Mouse (Mus musculus) kidney, embryonic 16.5 days (tissue): ENCODE data around the gene Clec1a. TPM values are rescaled to one million over a fixed set of nuclear protein-coding genes. Genes with fewer than 3 reads are reported as not detected.

Experiments
- ATAC-seq: fragments of 200-750 bp; cut with Nextera tagmentation; 2 replicates; pipeline ENCODE4 v1.8.0; 2017; ENCODE audit warnings: moderate TSS enrichment; ENCODE audit not compliant: low FRiP score, low TSS enrichment
- H3K27ac ChIP-seq: fragments of 300-500 bp; sonication (generic); 2 replicates; pipeline ENCODE4 v1.5.1; 2014; ENCODE audit warnings: low read length
- H3K27me3 ChIP-seq: fragments of 300-500 bp; sonication (generic); 2 replicates; pipeline ENCODE4 v1.6.1; 2014; ENCODE audit warnings: low read length, control low read depth, mixed read lengths; ENCODE audit not compliant: insufficient read depth
- H3K36me3 ChIP-seq: fragments of 300-500 bp; sonication (generic); 2 replicates; pipeline ENCODE4 v1.6.1; 2014; ENCODE audit warnings: low read length, control low read depth, mixed read lengths; ENCODE audit not compliant: insufficient read depth
- H3K4me1 ChIP-seq: fragments of 300-500 bp; sonication (generic); 2 replicates; pipeline ENCODE4 v1.6.1; 2014; ENCODE audit warnings: low read length, control low read depth, mixed read lengths; ENCODE audit not compliant: insufficient read depth
- H3K4me2 ChIP-seq: fragments of 300-500 bp; sonication (generic); replicated peaks from 2 replicates; pipeline ENCODE4 v1.6.1; 2014; ENCODE audit warnings: low read depth, low read length
- H3K4me3 ChIP-seq: fragments of 300-500 bp; sonication (generic); 2 replicates; pipeline ENCODE4 v1.5.1; 2014; ENCODE audit warnings: mild to moderate bottlenecking, low read length
- H3K9ac ChIP-seq: fragments of 300-500 bp; sonication (generic); replicated peaks from 2 replicates; pipeline ENCODE4 v1.6.1; 2014; ENCODE audit warnings: low read length
- H3K9me3 ChIP-seq: fragments of 300-500 bp; sonication (generic); 2 replicates; pipeline ENCODE4 v1.6.1; 2016; ENCODE audit warnings: low read length, control low read depth
- WGBS: fragments of 180-500 bp; shearing (Covaris S2); extraction: QIAGEN DNeasy Blood & Tissue Kit; methylation state at CpG from one replicate; pipeline ENCODE4 v1.1.7; 2014; 5-methylcytosine and 5-hydroxymethylcytosine counted together
- polyA plus RNA-seq: library from polyadenylated mRNA; unstranded; fragments of >200 nt; fragmentation: Nextera tagmentation; extraction: Ambion mirVana; gene quantifications from 2 replicates; pipeline ENCODE4 v1.2.1, GENCODE M21; 2015

Gene Clec1a
- polyA plus RNA-seq, 1 experiment from 2014 or later: 12.8 TPM

DNA sequence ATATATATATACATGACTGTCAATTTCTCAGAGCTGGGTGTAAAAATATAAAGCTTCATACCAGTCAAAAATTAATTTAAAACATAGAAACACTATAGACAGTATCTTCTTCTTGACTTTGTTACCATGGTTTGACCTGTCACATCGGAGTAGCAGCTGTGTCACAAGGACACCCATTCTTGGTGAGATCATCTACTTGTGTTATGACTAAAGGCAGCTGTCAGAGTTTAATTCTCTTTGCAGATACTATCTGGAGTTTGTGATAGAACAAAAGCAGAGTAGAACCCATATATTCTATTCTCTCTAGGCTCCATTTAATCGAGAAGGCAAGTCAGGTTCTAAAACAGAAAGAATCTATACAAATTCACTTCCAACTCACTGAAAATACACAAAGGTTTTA is 13.8 kb downstream of the Clec1a start:
- Histone ChIP-seq H3K36me3 (no peaks in the 10 kb centered on the region), H3K9me3 (no peaks in the 10 kb centered on the region), H3K4me3 (no peak overlapping the region), H3K4me1 (no peaks in the 10 kb centered on the region), H3K27me3 (no peaks in the 10 kb centered on the region), H3K9ac (no peak overlapping the region), H3K27ac (no peak overlapping the region), H3K4me2 (no peak overlapping the region)
- WGBS: 94% methylated on average over 2 of the region's 2 CpGs
- no peak for ATAC-seq

DNA sequence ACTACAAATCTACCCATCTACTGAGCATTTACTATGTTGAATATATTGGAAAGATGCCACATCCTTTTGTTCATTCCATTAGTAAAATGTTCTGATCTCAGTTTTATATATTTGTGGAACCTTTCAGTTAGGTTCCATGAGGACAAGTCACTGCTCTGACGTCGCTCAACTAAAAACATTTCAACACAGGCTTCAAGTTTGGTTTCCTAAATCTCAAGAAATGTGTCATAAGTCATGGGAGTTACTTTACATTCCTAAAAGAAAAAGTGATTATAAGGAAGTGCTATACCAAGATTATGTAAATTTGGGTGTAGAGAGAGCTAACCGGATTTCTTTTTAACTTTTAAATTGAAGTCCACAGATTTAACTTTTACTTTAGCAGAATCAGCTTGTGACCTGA is 15.8 kb downstream of the Clec1a start:
- Histone ChIP-seq H3K4me1 (no peaks in the 10 kb centered on the region), H3K9ac (no peak overlapping the region), H3K36me3 (no peaks in the 10 kb centered on the region), H3K4me2 (no peak overlapping the region), H3K4me3 (no peak overlapping the region), H3K9me3 (no peaks in the 10 kb centered on the region), H3K27ac (no peak overlapping the region), H3K27me3 (no peaks in the 10 kb centered on the region)
- WGBS: 81% methylated on average over 3 of the region's 3 CpGs
- no peak for ATAC-seq

DNA sequence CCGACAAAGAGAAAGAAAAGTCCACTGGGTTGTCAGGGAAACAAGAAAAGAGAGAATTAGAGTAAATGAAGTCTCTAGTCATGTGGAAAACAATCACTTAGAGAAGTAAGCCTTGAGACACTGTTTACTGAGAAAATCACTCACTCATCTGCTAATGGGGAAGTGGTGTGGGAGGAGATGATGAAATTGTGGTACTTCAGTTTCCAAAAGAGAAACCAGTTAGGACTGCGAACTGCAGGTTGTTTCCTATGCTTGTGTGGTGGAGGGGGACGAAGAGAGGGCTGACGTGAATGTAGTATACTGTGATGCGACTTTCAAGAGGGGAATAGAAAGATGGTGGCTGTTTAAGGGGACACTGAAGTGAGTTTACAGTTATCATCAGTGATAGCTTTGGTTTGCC is 17.6 kb downstream of the Clec1a start:
- no peaks in the 10 kb centered on the region for H3K27me3 ChIP-seq
- H3K36me3 ChIP-seq: no peaks in the 10 kb centered on the region
- 89% methylated on average over 5 of the region's 5 CpGs for WGBS
- no peak overlapping the region for H3K27ac ChIP-seq
- no peak overlapping the region for H3K4me3 ChIP-seq
- no peaks in the 10 kb centered on the region for H3K4me1 ChIP-seq
- H3K9me3 ChIP-seq: no peaks in the 10 kb centered on the region
- ATAC-seq: no peak
- H3K9ac ChIP-seq: no peak overlapping the region
- no peak overlapping the region for H3K4me2 ChIP-seq

- Histone ChIP-seq H3K4me2 (no peak overlapping the region), H3K9ac (no peak overlapping the region), H3K27ac (no peak overlapping the region), H3K27me3 (no peaks in the 10 kb centered on the region), H3K9me3 (no peaks in the 10 kb centered on the region), H3K4me3 (no peak overlapping the region), H3K4me1 (peaks cover 9% of the 10 kb centered on the region), H3K36me3 (no peaks in the 10 kb centered on the region)
- no peak for ATAC-seq
- 76% methylated on average over 4 of the region's 4 CpGs for WGBS
Observed at GRCm38 (mm10) chr6:129427281-129427680, 24.5 kb downstream of the Clec1a start.

DNA sequence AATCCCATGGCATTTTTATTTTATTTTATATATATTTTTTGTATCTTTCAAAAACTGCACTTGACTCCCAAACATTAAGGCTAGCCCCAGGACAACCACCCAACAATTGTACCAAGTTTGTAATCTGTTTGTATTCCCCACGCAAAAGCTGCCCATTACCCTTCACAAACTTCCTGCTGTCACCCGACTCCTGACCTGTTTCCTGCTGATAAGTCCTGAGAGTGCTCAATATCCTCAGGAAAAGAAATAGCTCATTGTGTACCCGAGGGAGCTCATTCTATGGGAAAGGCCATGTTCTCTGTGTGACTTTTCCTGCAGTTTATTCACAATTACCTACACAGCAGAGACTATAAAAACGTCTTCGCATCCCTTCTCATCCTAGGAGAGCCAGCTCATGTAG is 26.0 kb downstream of the Clec1a start:
- Histone ChIP-seq H3K36me3 (no peaks in the 10 kb centered on the region), H3K27ac (no peak overlapping the region), H3K9ac (no peak overlapping the region), H3K4me1 (peaks cover 9% of the 10 kb centered on the region), H3K9me3 (no peaks in the 10 kb centered on the region), H3K4me3 (no peak overlapping the region), H3K4me2 (no peak overlapping the region), H3K27me3 (no peaks in the 10 kb centered on the region)
- 31% methylated on average over 5 of the region's 5 CpGs for WGBS
- ATAC-seq: 0 out of 2 replicates have a peak, but pooled peaks have one; percentile 46

GRCm38 (mm10) chr6:129425217-129425616 is 26.6 kb downstream of the Clec1a start:
- Histone ChIP-seq H3K4me1 (peaks cover 9% of the 10 kb centered on the region), H3K4me2 (no peak overlapping the region), H3K4me3 (no peak overlapping the region), H3K36me3 (no peaks in the 10 kb centered on the region), H3K27me3 (no peaks in the 10 kb centered on the region), H3K27ac (peak overlapping the region; percentile 75), H3K9ac (no peak overlapping the region), H3K9me3 (no peaks in the 10 kb centered on the region)
- 60% methylated on average over 5 of the region's 5 CpGs for WGBS
- 0 out of 2 replicates have a peak, but pooled peaks have one; percentile 52 for ATAC-seq

DNA sequence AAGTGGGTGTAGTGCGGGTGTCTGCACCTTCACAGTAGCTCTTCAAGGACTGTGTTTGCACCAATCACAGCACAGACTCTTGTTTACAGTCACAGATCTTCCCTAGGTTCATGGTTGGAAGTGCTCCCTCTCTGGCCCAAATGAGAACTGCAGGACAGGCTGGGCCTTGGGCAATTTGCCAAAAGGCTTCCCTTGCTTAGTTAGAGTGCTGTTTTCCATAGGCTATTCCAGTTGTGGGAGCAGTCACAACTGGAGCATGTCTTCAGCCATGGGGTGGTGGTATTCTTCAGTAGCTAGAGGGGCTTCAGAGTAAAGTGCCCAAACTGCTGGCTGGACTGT is 28.1 kb downstream of the Clec1a start:
- Histone ChIP-seq H3K27me3 (no peaks in the 10 kb centered on the region), H3K4me1 (peaks cover 9% of the 10 kb centered on the region), H3K4me3 (no peak overlapping the region), H3K27ac (peak overlapping the region; percentile 7; the same call in 1 of the 2 replicates), H3K9me3 (no peaks in the 10 kb centered on the region), H3K4me2 (no peak overlapping the region), H3K9ac (no peak overlapping the region), H3K36me3 (no peaks in the 10 kb centered on the region)
- 22% methylated on average over 1 of the region's 1 CpGs for WGBS
- peak; percentile 81 for ATAC-seq

- H3K4me2 ChIP-seq: no peak overlapping the region
- H3K4me3 ChIP-seq: no peak overlapping the region
- peak; percentile 83 for ATAC-seq
- no peaks in the 10 kb centered on the region for H3K36me3 ChIP-seq
- H3K27me3 ChIP-seq: no peaks in the 10 kb centered on the region
- H3K4me1 ChIP-seq: peaks cover 9% of the 10 kb centered on the region
- no peaks in the 10 kb centered on the region for H3K9me3 ChIP-seq
- H3K27ac ChIP-seq: peak overlapping the region; percentile 7
- WGBS: 54% methylated on average over 4 of the region's 4 CpGs
- H3K9ac ChIP-seq: no peak overlapping the region
Observed at GRCm38 (mm10) chr6:129423040-129423733, 28.6 kb downstream of the Clec1a start.

- Histone ChIP-seq H3K36me3 (no peaks in the 10 kb centered on the region), H3K4me3 (no peak overlapping the region), H3K4me2 (no peak overlapping the region), H3K27ac (no peak overlapping the region), H3K9me3 (no peaks in the 10 kb centered on the region), H3K4me1 (peaks cover 9% of the 10 kb centered on the region), H3K9ac (no peak overlapping the region), H3K27me3 (no peaks in the 10 kb centered on the region)
- no peak for ATAC-seq
- 72% methylated on average over 3 of the region's 3 CpGs for WGBS
Observed at GRCm38 (mm10) chr6:129422311-129422710, 29.5 kb downstream of the Clec1a start.

DNA sequence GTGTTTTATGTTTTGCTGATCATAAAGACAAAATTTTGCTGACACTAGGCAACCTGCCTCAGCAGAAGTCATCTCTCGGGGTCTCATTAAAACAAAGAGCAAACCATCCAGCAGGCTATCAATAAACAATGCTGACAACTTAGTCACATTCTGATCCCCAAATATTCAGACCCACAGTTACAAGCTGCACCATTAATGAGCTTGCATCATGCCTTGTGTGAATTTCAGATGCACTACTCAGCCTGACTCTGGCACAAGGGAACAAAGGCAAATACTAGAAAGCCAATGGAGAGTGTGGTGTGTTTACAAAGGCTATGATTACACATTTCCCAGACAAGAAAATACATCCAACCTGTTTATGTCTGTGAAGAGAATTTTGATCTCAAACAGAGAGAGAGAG is 37.6 kb downstream of the Clec1a start:
- no peak for ATAC-seq
- Histone ChIP-seq H3K4me2 (no peak overlapping the region), H3K9me3 (no peaks in the 10 kb centered on the region), H3K36me3 (no peaks in the 10 kb centered on the region), H3K4me3 (no peak overlapping the region), H3K9ac (no peak overlapping the region), H3K27ac (no peak overlapping the region), H3K4me1 (no peaks in the 10 kb centered on the region), H3K27me3 (no peaks in the 10 kb centered on the region)
- 78% methylated on average over 1 of the region's 1 CpGs for WGBS
